Mouse (Mus musculus) left cerebral cortex, adult 9 months (tissue): ENCODE measurements around the gene Gm14632.
"Not testable (repeated sequence)": the region's sequence is repeated elsewhere in the genome, so short reads cannot be mapped to it uniquely, and the experiment has no call there.

Experiments used
- DNase-seq, 2 experiments: peaks; one replicate each; pipeline ENCODE4 v3.0.0; 2022; ENCODE audit warnings: low spot score in 2 of 2

Gene Gm14632

GRCm38 (mm10) chrX:30329472-30329871 lies at the start of gene Gm14632:
TSS of gene Gm14632 (plus strand) at chrX:30329772.
- DNase-seq: not testable (repeated sequence)
